Mouse (Mus musculus) G1E (cell line): ENCODE measurements at regions not wholly inside any gene's neighbourhood (a gene's known extent, or its start where the extent isn't known, plus 50 kb on each side); places are given as distances from the start of the nearest gene placed in this dataset.

Source experiments
- CTCF ChIP-seq: IDR thresholded peaks from 2 replicates; pipeline ENCODE4 v1.5.1; 2012; ENCODE audit warnings: low read depth, low read length, inconsistent platforms, mixed read lengths
- POLR2AphosphoS5 ChIP-seq: IDR thresholded peaks from 2 replicates; pipeline ENCODE4 v1.6.1; 2012; ENCODE audit warnings: low read depth, low read length, inconsistent platforms; ENCODE audit not compliant: insufficient replicate concordance

GRCm38 (mm10) chr14:58691129-58691828 lies 451.4 kb downstream of the 1700129C05Rik start:
- TF ChIP-seq CTCF (no peak), POLR2AphosphoS5 (no peak)
